Mouse (Mus musculus): ENCODE results near the gene Insr. TPM values are rescaled to one million over a fixed set of nuclear protein-coding genes. Genes with fewer than 3 reads are reported as not detected.
"Not testable (repeated sequence)": the region's sequence is repeated elsewhere in the genome, so short reads cannot be mapped to it uniquely, and the experiment has no call there.

The Insr gene
- polyA plus RNA-seq, 1 experiment from 2014 or later: 27.2 TPM

DNA sequence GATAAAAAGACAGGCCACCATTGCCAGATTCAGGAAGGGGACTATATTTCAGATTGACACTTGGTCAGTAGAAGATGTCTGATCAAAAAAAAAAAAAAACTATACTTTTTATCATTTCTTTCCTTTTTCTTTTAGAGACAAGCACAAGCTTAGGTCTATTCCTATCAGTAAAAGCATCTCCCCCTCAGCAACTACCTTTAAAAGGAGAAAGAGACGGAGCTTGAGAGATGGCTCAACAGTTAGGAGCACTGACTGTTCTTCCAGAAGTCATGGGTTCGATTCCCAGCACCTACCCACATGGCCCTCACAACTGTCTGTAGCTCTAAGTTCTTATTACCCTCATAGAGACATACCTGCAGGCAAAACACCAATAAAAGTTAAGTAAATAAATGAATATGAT is 34.9 kb upstream of the Insr start:
- Histone ChIP-seq H3K27me3 (ENCODE audit: insufficient read depth, low read length) (no peaks in the 10 kb centered on the region), H3K4me2 (ENCODE audit: low read length) (no peak overlapping the region), H3K4me1 (replicated peaks; ENCODE audit: insufficient read depth, low read length) (no peaks in the 10 kb centered on the region), H3K9ac (ENCODE audit: low read depth, low read length) (no peak overlapping the region), H3K4me3 (replicated peaks; ENCODE audit: low read depth, low read length) (no peak overlapping the region), H3K27ac (no peak overlapping the region), H3K9me3 (replicated peaks; ENCODE audit: low read length) (no peaks in the 10 kb centered on the region), H3K36me3 (ENCODE audit: insufficient read depth, low read length) (no peaks in the 10 kb centered on the region)
- TF ChIP-seq CTCF (IDR thresholded peaks at IDR 0.05; ENCODE audit: low read depth): no peak
- DNase-seq (ENCODE audit: low spot score) (no peak), ATAC-seq (replicated peaks; ENCODE audit: low FRiP score, low read depth) (no peak)
- 83% methylated on average over 2 of the region's 2 CpGs for WGBS

DNA sequence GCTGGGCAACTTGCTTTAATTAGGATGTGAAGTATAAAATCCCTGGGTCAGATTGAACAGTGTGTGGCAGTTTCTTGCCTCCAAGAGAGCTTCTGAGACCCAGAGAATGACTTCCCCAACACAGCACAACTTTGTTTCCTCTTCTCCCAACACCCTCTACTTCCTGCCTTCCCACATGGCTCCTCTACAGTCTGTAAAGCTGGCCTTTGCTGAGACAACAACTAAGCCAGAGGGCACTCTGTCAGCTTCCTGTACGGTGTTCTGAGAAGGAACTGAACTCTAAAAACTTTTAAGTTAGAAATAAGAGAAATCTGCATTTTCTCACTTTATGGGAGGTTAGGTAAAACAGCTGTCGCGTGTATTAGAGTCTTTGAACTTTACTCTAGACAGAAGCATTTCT is 34.4 kb upstream of the Insr start:
- H3K4me3 ChIP-seq (replicated peaks; ENCODE audit: low read depth, low read length): no peak overlapping the region
- no peaks in the 10 kb centered on the region for H3K4me1 ChIP-seq (replicated peaks; ENCODE audit: insufficient read depth, low read length)
- no peak overlapping the region for H3K9ac ChIP-seq (ENCODE audit: low read depth, low read length)
- no peaks in the 10 kb centered on the region for H3K9me3 ChIP-seq (replicated peaks; ENCODE audit: low read length)
- TF ChIP-seq CTCF (IDR thresholded peaks at IDR 0.05; ENCODE audit: low read depth): no peak
- no peak overlapping the region for H3K4me2 ChIP-seq (ENCODE audit: low read length)
- no peak overlapping the region for H3K27ac ChIP-seq
- 52% methylated on average over 3 of the region's 3 CpGs for WGBS
- no peaks in the 10 kb centered on the region for H3K36me3 ChIP-seq (ENCODE audit: insufficient read depth, low read length)
- ATAC-seq (replicated peaks; ENCODE audit: low FRiP score, low read depth) (no peak), DNase-seq (ENCODE audit: low spot score) (peak; percentile 25)
- no peaks in the 10 kb centered on the region for H3K27me3 ChIP-seq (ENCODE audit: insufficient read depth, low read length)

DNA sequence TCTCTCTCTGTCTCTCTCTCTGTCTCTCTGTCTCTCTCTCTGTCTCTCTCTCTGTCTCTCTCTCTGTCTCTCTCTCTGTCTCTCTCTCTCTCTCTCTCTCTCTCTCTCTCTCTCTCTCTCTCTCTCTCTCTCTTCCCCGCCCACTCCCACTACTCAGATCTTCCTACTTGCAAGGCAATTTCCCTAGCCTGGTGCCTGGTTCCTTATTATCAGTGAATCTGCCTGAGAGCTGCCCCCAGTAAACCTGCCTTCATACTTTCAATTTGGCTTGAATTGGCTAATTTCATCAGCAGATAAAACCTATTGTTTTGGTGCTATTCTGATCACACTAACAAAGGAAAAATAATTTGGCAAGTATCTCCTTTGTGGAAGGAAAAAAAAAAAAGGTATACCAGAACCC is 34.0 kb upstream of the Insr start:
- WGBS: 70% methylated on average over 1 of the region's 1 CpGs
- not testable (repeated sequence) for H3K9ac ChIP-seq (ENCODE audit: low read depth, low read length); H3K27ac ChIP-seq

DNA sequence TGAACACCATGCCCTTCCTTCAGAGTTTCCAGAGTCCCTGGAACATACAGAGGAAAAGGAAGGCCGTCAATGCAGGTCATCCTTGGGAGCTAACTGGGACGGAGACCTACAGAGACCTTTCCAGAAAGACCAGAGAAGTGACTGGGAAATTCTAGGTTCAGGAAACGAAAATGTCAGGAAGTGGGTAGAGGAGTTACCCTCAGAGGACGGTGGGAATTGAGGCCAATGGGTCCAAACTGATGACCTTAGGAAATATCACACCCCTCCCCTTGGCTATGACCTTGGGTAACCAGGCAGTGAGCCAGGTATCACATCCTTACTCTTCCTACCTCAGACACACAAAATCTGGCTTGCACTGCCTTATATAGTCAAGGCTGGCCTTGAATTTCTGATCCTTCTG is 32.1 kb upstream of the Insr start:
- no peak for ATAC-seq (replicated peaks; ENCODE audit: low FRiP score, low read depth)
- Histone ChIP-seq H3K4me2 (ENCODE audit: low read length) (no peak overlapping the region), H3K27me3 (ENCODE audit: insufficient read depth, low read length) (no peaks in the 10 kb centered on the region), H3K27ac (no peak overlapping the region), H3K4me3 (replicated peaks; ENCODE audit: low read depth, low read length) (no peak overlapping the region), H3K4me1 (replicated peaks; ENCODE audit: insufficient read depth, low read length) (no peaks in the 10 kb centered on the region), H3K36me3 (ENCODE audit: insufficient read depth, low read length) (no peaks in the 10 kb centered on the region), H3K9me3 (replicated peaks; ENCODE audit: low read length) (no peaks in the 10 kb centered on the region), H3K9ac (ENCODE audit: low read depth, low read length) (no peak overlapping the region)
- no peak for DNase-seq (ENCODE audit: low spot score)
- 71% methylated on average over 4 of the region's 4 CpGs for WGBS
- no peak for TF ChIP-seq CTCF (IDR thresholded peaks at IDR 0.05; ENCODE audit: low read depth)

More for the DNA sequence above, 34.0 kb upstream of the Insr start:
- H3K4me1 ChIP-seq (replicated peaks; ENCODE audit: insufficient read depth, low read length); H3K4me3 ChIP-seq (replicated peaks; ENCODE audit: low read depth, low read length); H3K36me3 ChIP-seq (ENCODE audit: insufficient read depth, low read length); H3K4me2 ChIP-seq (ENCODE audit: low read length); ATAC-seq (replicated peaks; ENCODE audit: low FRiP score, low read depth); H3K9me3 ChIP-seq (replicated peaks; ENCODE audit: low read length); DNase-seq (ENCODE audit: low spot score); H3K27me3 ChIP-seq (ENCODE audit: insufficient read depth, low read length): not testable (repeated sequence)

DNA sequence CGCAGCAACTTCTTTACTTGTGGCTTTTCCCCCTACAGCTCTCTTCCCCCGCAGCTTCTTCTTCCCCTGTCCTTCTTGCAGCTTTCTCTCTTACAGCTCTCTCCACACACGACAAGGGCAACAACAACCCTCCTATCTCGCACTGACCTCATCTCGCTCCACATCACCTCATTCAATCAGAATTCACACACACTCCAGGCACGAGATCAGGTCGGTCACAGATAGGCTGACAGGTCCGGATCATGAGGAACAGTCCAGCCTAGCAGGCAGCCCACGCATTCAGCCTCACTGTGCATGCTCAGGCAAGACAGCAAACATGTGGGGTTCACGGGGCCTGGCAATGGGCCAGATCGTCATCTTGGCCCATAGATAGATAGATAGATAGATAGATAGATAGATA is 30.2 kb upstream of the Insr start:
- 86% methylated on average over 11 of the region's 11 CpGs for WGBS
- Histone ChIP-seq H3K9ac (ENCODE audit: low read depth, low read length) (no peak overlapping the region), H3K27ac (no peak overlapping the region), H3K4me2 (ENCODE audit: low read length) (no peak overlapping the region), H3K27me3 (ENCODE audit: insufficient read depth, low read length) (no peaks in the 10 kb centered on the region), H3K36me3 (ENCODE audit: insufficient read depth, low read length) (no peaks in the 10 kb centered on the region), H3K4me3 (replicated peaks; ENCODE audit: low read depth, low read length) (no peak overlapping the region), H3K9me3 (replicated peaks; ENCODE audit: low read length) (no peaks in the 10 kb centered on the region), H3K4me1 (replicated peaks; ENCODE audit: insufficient read depth, low read length) (no peaks in the 10 kb centered on the region)
- TF ChIP-seq CTCF (IDR thresholded peaks at IDR 0.05; ENCODE audit: low read depth): no peak
- no peak for DNase-seq (ENCODE audit: low spot score)
- no peak for ATAC-seq (replicated peaks; ENCODE audit: low FRiP score, low read depth)

DNA sequence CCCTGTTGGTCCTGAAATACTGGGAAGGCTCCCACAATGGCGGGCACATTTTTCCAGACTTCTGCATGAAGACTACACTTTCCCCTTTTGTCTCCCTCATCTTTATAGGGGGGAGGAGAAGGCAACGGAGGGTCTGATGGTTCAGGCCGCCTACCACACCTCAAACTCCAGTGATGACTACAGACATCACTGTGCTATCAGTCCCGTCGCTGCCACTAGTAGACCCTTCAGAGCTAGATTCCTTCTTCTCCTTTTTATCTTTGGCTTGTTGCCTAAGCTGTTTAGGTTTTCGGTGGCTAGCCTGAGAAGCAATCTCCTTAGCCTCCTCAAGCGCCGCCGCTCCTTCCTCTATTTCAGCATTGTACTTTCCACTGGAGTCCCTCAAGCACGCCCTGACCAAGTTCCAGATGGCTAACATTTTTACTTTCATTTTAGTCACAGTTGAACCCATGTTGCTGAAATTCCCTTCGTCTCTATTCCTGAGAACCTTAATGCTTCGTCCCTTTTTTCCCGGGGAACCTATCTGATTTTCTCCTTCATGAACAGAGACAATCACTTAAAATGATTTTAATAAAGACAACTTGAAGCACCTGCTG is 28.9 kb upstream of the Insr start:
- H3K4me2 ChIP-seq (ENCODE audit: low read length); H3K36me3 ChIP-seq (ENCODE audit: insufficient read depth, low read length); DNase-seq (ENCODE audit: low spot score); H3K4me3 ChIP-seq (replicated peaks; ENCODE audit: low read depth, low read length); H3K27me3 ChIP-seq (ENCODE audit: insufficient read depth, low read length); H3K27ac ChIP-seq; H3K9me3 ChIP-seq (replicated peaks; ENCODE audit: low read length); H3K9ac ChIP-seq (ENCODE audit: low read depth, low read length); H3K4me1 ChIP-seq (replicated peaks; ENCODE audit: insufficient read depth, low read length); ATAC-seq (replicated peaks; ENCODE audit: low FRiP score, low read depth): not testable (repeated sequence)
- 86% methylated on average over 13 of the region's 13 CpGs for WGBS

DNA sequence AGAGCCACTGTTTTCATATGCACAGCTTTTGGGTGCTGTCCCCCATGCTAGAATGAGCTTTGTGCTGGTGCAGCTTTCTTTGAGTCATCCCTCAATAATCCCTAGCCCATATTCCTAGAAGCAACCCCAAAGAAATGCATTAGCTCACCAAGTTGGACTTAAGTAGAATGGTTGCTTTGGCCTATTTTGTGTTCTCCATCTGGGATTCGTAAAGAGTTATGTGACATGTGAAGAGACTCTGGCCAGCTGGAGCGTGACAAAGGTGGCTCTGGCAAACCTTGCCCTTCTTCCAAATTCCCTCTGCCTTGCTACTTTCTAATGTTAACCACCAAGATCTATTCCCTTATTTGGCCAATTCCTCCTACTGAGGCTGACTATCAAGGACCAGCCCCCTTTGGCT is 22.7 kb upstream of the Insr start:
- Histone ChIP-seq H3K4me3 (replicated peaks; ENCODE audit: low read depth, low read length) (no peak overlapping the region), H3K36me3 (ENCODE audit: insufficient read depth, low read length) (no peaks in the 10 kb centered on the region), H3K4me2 (ENCODE audit: low read length) (no peak overlapping the region), H3K4me1 (replicated peaks; ENCODE audit: insufficient read depth, low read length) (no peaks in the 10 kb centered on the region), H3K9ac (ENCODE audit: low read depth, low read length) (no peak overlapping the region), H3K27me3 (ENCODE audit: insufficient read depth, low read length) (no peaks in the 10 kb centered on the region), H3K9me3 (replicated peaks; ENCODE audit: low read length) (no peaks in the 10 kb centered on the region), H3K27ac (no peak overlapping the region)
- 47% methylated on average over 2 of the region's 2 CpGs for WGBS
- ATAC-seq (replicated peaks; ENCODE audit: low FRiP score, low read depth) (no peak), DNase-seq (ENCODE audit: low spot score) (no peak)
- no peak for TF ChIP-seq CTCF (IDR thresholded peaks at IDR 0.05; ENCODE audit: low read depth)
